Mouse (Mus musculus): Measurements from ENCODE around the gene Lpin1.

Gene Lpin1

GRCm38 (mm10) chr12:16577665-16578233, 33.0 kb downstream of the Lpin1 start:
- DNase-seq (ENCODE audit: low read depth in 2 of 2, low spot score in 2 of 2), result no peak

- DNase-seq (ENCODE audit: low read depth in 2 of 2, low spot score in 2 of 2), result no peak
Measured at GRCm38 (mm10) chr12:16571278-16571677, 39.5 kb downstream of the Lpin1 start.

GRCm38 (mm10) chr12:16570371-16571060, 40.2 kb downstream of the Lpin1 start:
- DNase-seq (ENCODE audit: low read depth in 2 of 2, low spot score in 2 of 2), result peak in 1 of 2 experiments; percentile 13

- DNase-seq (ENCODE audit: low read depth in 2 of 2, low spot score in 2 of 2), result peak; percentile 23 to 31
Measured at GRCm38 (mm10) chr12:16568936-16569650, 41.7 kb downstream of the Lpin1 start.

- peak; percentile 64 to 76 for DNase-seq (ENCODE audit: low read depth in 2 of 2, low spot score in 2 of 2)
Measured at GRCm38 (mm10) chr12:16568496-16568895, 42.3 kb downstream of the Lpin1 start.

GRCm38 (mm10) chr12:16568090-16568489, 42.7 kb downstream of the Lpin1 start:
- DNase-seq (ENCODE audit: low read depth in 2 of 2, low spot score in 2 of 2), result no peak

- DNase-seq (ENCODE audit: low read depth in 2 of 2, low spot score in 2 of 2), result no peak
Measured at GRCm38 (mm10) chr12:16563427-16563826, 47.3 kb downstream of the Lpin1 start.

GRCm38 (mm10) chr12:16562647-16563046, 48.1 kb downstream of the Lpin1 start:
- no peak for DNase-seq (ENCODE audit: low read depth in 2 of 2, low spot score in 2 of 2)

GRCm38 (mm10) chr12:16562181-16562580, 48.6 kb downstream of the Lpin1 start:
- DNase-seq (ENCODE audit: low read depth in 2 of 2, low spot score in 2 of 2), result no peak

GRCm38 (mm10) chr12:16557271-16557670, 53.5 kb downstream of the Lpin1 start:
- DNase-seq (ENCODE audit: low read depth in 2 of 2, low spot score in 2 of 2), result no peak

GRCm38 (mm10) chr12:16554171-16554570, 56.6 kb downstream of the Lpin1 start:
- no peak for DNase-seq (ENCODE audit: low read depth in 2 of 2, low spot score in 2 of 2)

GRCm38 (mm10) chr12:16552108-16552771, 58.5 kb downstream of the Lpin1 start:
- DNase-seq (ENCODE audit: low read depth in 2 of 2, low spot score in 2 of 2), result no peak

GRCm38 (mm10) chr12:16550983-16551454, 59.7 kb downstream of the Lpin1 start:
- no peak for DNase-seq (ENCODE audit: low read depth in 2 of 2, low spot score in 2 of 2)

GRCm38 (mm10) chr12:16548824-16549375, 61.9 kb downstream of the Lpin1 start:
- no peak for DNase-seq (ENCODE audit: low read depth in 2 of 2, low spot score in 2 of 2)

- DNase-seq (ENCODE audit: low read depth in 2 of 2, low spot score in 2 of 2), result no peak
Measured at GRCm38 (mm10) chr12:16541606-16542005, 69.2 kb downstream of the Lpin1 start.

GRCm38 (mm10) chr12:16540712-16541111, 70.1 kb downstream of the Lpin1 start:
- DNase-seq (ENCODE audit: low read depth in 2 of 2, low spot score in 2 of 2), result no peak

GRCm38 (mm10) chr12:16539965-16540661, 70.7 kb downstream of the Lpin1 start:
- no peak for DNase-seq (ENCODE audit: low read depth in 2 of 2, low spot score in 2 of 2)

- DNase-seq (ENCODE audit: low read depth in 2 of 2, low spot score in 2 of 2), result peak; percentile 15 to 23
Measured at GRCm38 (mm10) chr12:16533331-16533828, 77.4 kb downstream of the Lpin1 start.

- DNase-seq (ENCODE audit: low read depth in 2 of 2, low spot score in 2 of 2), result no peak
Measured at GRCm38 (mm10) chr12:16532860-16533230, 77.9 kb downstream of the Lpin1 start.
